ENCODE assay signal across 12 mouse cellular contexts in the genomic region with DNA sequence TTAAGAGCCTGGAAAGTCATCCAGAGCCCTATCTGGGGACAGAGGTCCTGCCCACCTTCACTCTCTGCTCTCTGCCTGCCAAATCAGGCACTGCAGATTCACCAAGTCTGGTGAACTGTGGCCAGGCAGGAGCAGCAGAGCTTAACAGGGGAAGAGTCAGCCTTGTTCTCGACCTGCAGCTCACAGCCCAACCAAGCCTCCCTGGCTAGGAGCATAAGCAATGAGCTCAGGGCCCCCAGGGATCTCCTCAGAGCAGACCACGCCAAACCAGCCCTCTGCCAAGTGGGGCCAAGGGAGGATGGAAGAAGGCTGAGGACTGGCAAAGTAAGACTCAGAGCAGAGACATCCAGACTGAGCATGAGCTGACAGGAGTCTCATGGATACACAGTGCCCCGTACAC. TPM values are rescaled to one million over a fixed set of nuclear protein-coding genes. Genes with fewer than 3 reads are reported as not detected.
A peak's percentile ranks its signal among the peaks of the same experiment; 100 is the strongest.
DNase-seq lines count a peak whose midpoint lies in the region; ATAC-seq lines count a peak whose summit lies in the region.
"Had no signal": no experiment of that assay in that cellular context is flagged by ENCODE, and none has a peak within 500 bp of the region (broad histone marks: within the 10 kb centered on the region; RNA-seq: fewer than 3 reads in every experiment).

No protein-coding gene starts in this region.

- ATAC-seq in heart, embryonic 11.5 days (replicated peaks; ENCODE audit: insufficient number of reproducible peaks, low FRiP score, low TSS enrichment), result no peak
- ATAC-seq in neural tube, embryonic 13.5 days (ENCODE audit: low read depth), result no peak
- ATAC-seq in neural tube, embryonic 15.5 days (ENCODE audit: low FRiP score), result no peak

- no peaks in the 10 kb centered on the region for H3K9me3 ChIP-seq in heart, embryonic 11.5 days (replicated peaks; ENCODE audit: control insufficient read depth, low read length)
- H3K9me3 ChIP-seq in neural tube, embryonic 13.5 days, result no peaks in the 10 kb centered on the region
- no peaks in the 10 kb centered on the region for H3K9me3 ChIP-seq in neural tube, embryonic 15.5 days (replicated peaks)
- H3K9me3 ChIP-seq: limb, embryonic 13.5 days had no signal

- no peak overlapping the region for H3K9ac ChIP-seq in heart, embryonic 11.5 days (ENCODE audit: low read depth, low read length)
- 0 out of 2 replicates have a peak overlapping the region, but pooled peaks have one; percentile 23 for H3K9ac ChIP-seq in neural tube, embryonic 13.5 days
- H3K9ac ChIP-seq in neural tube, embryonic 15.5 days (replicated peaks), result no peak overlapping the region
- H3K9ac ChIP-seq: limb, embryonic 13.5 days had no signal

- no peak overlapping the region for H3K4me2 ChIP-seq in heart, embryonic 11.5 days
- H3K4me2 ChIP-seq in neural tube, embryonic 13.5 days, result no peak overlapping the region
- H3K4me2 ChIP-seq in neural tube, embryonic 15.5 days, result no peak overlapping the region
- H3K4me2 ChIP-seq: limb, embryonic 13.5 days had no signal

- H3K4me3 ChIP-seq in heart, embryonic 11.5 days (ENCODE audit: low read depth, low read length), result no peak overlapping the region
- H3K4me3 ChIP-seq in neural tube, embryonic 13.5 days, result no peak overlapping the region
- no peak overlapping the region for H3K4me3 ChIP-seq in neural tube, embryonic 15.5 days (replicated peaks)
- H3K4me3 ChIP-seq: limb, embryonic 13.5 days had no signal

- H3K27ac ChIP-seq in heart, embryonic 11.5 days (ENCODE audit: low read depth, low read length), result no peak overlapping the region
- no peak overlapping the region for H3K27ac ChIP-seq in neural tube, embryonic 13.5 days (replicated peaks)
- no peak overlapping the region for H3K27ac ChIP-seq in neural tube, embryonic 15.5 days (replicated peaks)
- H3K27ac ChIP-seq: limb, embryonic 13.5 days had no signal

- peak; percentile 97 for DNase-seq in heart, adult 11 months
- DNase-seq in gastrocnemius, postnatal 25 days, result peak; percentile 71
- peak; percentile 38 to 80 for DNase-seq in kidney, postnatal 25 days
- no peak for DNase-seq in embryo, embryonic 10 days (ENCODE audit: low spot score)
- DNase-seq in layer of hippocampus, adult 9-10 months (ENCODE audit: low spot score), result no peak
- DNase-seq: cerebellum, adult 9-11 months; layer of hippocampus, adult 9-11 months; lung, postnatal 36 days had no signal

- no peaks in the 10 kb centered on the region for H3K27me3 ChIP-seq in heart, embryonic 11.5 days (ENCODE audit: control insufficient read depth, insufficient read depth, low read length)
- no peaks in the 10 kb centered on the region for H3K27me3 ChIP-seq in neural tube, embryonic 13.5 days
- H3K27me3 ChIP-seq in neural tube, embryonic 15.5 days (replicated peaks), result peaks cover 8% of the 10 kb centered on the region; the same call in 1 of the 2 replicates
- H3K27me3 ChIP-seq: limb, embryonic 13.5 days had no signal

- H3K4me1 ChIP-seq in heart, embryonic 11.5 days (ENCODE audit: control insufficient read depth, insufficient read depth, low read length), result peaks cover 12% of the 10 kb centered on the region
- H3K4me1 ChIP-seq in neural tube, embryonic 13.5 days (replicated peaks), result no peaks in the 10 kb centered on the region; the same call in none of the 2 replicates
- H3K4me1 ChIP-seq in neural tube, embryonic 15.5 days, result peaks cover 3% of the 10 kb centered on the region; the same call in 1 of the 2 replicates

- WGBS in heart, embryonic 11.5 days (ENCODE audit: insufficient replicate concordance), result 55% methylated on average over 3 of the region's 3 CpGs
- WGBS in neural tube, embryonic 13.5 days, result 58% methylated on average over 3 of the region's 3 CpGs
- 63% methylated on average over 3 of the region's 3 CpGs for WGBS in neural tube, embryonic 15.5 days

- no peaks in the 10 kb centered on the region for H3K36me3 ChIP-seq in heart, embryonic 11.5 days (ENCODE audit: control insufficient read depth, insufficient read depth, low read length)
- no peaks in the 10 kb centered on the region for H3K36me3 ChIP-seq in neural tube, embryonic 13.5 days
- H3K36me3 ChIP-seq in neural tube, embryonic 15.5 days, result no peaks in the 10 kb centered on the region
- H3K36me3 ChIP-seq: limb, embryonic 13.5 days had no signal

RNA-seq across cellular contexts. Expression of gene Prr5, which starts 35.1 kb away (rescaled TPM):
- polyA plus RNA-seq in heart, embryonic 11.5 days (2014; fragmentation: Nextera tagmentation; extraction: Ambion mirVana), result 18.0 and 19.9 TPM in 2 replicates
- polyA plus RNA-seq in neural tube, embryonic 13.5 days (2015; fragmentation: Nextera tagmentation; extraction: Ambion mirVana), result 21.9 and 24.2 TPM in 2 replicates
- polyA plus RNA-seq in neural tube, embryonic 15.5 days (2015; fragmentation: Nextera tagmentation; extraction: Ambion mirVana), result 29.3 and 33.6 TPM in 2 replicates
- total RNA-seq in gastrocnemius, postnatal 25 days (2021), result 1 to 10 TPM; 3.9 to 4.1 TPM

Comparison
In these comparisons a context has a peak if more than half of its experiments do, and no peak if none do; other contexts are left out.
1. DNase-seq: peak in heart, adult 11 months (single experiment), gastrocnemius, postnatal 25 days (single experiment) and kidney, postnatal 25 days (2 of 2); none in embryo, embryonic 10 days (single experiment) and layer of hippocampus, adult 9-10 months (single experiment).